Mouse (Mus musculus) bone marrow, adult 2 months (tissue): ENCODE results near the gene Epb41l2.

Source experiments
- CTCF ChIP-seq: fragments of 200-500 bp; IDR thresholded peaks from 2 replicates; pipeline ENCODE4 v1.5.1; 2011; ENCODE audit warnings: low read length, control low read depth; ENCODE audit not compliant: control insufficient read depth, insufficient read depth
- POLR2A ChIP-seq: fragments of 200-500 bp; IDR thresholded peaks from 2 replicates; pipeline ENCODE4 v1.6.1; 2011; ENCODE audit warnings: low read depth, mild to moderate bottlenecking, control low read depth, low read length, borderline replicate concordance; ENCODE audit not compliant: control insufficient read depth

GRCm38 (mm10) chr10:25446953-25447525 lies 87.4 kb downstream of the Epb41l2 start:
- TF ChIP-seq CTCF, result no peak
- TF ChIP-seq POLR2A, result no peak
